Mouse (Mus musculus): Measurements from ENCODE around the gene Cdh13.
"Not testable (repeated sequence)": the region's sequence is repeated elsewhere in the genome, so short reads cannot be mapped to it uniquely, and the experiment has no call there.

The Cdh13 gene

DNA sequence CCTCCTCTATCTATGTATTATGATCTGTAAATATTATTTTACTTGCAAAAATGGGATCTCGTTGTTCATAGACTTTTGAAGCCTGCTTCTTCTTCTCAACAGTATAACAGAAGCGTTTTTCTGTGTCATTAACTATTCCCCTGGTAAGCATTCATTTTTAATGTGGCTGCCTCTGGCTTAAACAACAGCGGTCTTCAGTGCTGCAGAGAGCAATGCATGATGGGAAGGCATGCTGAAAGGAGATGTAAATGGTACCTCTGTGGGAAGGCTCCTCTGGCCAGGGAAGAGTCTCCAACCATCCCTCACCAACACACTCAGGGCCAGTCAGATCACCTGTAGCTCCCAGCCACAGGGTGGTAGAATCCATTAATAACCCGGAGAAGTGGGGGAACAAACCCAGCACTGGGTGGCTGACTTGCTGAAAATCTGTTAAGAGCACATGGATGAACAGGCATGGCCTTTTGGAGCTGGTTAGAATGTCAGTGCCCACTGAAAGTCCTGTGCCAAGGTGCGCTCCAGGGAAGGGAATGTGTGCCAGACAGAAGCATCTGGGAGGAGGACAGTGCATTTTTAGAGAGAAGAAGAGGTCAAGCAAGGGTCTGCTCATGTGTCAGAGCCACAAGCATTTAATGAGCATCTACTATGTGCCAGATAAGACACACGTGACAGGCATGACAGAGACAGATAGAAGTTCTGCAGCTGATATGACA lies 893.8 kb downstream of the Cdh13 start:
- in situ Hi-C loops (cut with MboI; ENCODE audit: low sequenced_read_pairs), result no loop called here

DNA sequence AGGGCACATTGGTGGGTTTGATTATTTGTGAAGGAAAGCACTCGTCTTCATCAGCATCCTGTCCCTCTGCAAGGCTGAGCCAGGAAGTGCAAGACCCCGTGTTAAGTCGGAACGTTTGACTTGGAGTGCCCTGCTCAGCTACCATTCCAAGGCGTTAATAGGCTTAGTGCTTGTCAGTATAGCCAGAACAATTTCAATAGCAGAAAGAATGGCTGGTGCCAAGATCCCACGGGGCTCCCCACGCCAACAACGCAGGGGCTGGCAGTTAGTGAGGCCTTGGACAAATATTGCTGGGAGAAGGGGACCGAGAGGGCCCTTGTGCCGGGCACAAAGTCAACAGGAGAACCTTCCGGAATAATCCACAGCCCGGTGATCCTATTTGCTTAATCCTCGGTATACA lies 897.1 kb downstream of the Cdh13 start:
- in situ Hi-C loops (cut with MboI; ENCODE audit: low sequenced_read_pairs), result no loop called here

DNA sequence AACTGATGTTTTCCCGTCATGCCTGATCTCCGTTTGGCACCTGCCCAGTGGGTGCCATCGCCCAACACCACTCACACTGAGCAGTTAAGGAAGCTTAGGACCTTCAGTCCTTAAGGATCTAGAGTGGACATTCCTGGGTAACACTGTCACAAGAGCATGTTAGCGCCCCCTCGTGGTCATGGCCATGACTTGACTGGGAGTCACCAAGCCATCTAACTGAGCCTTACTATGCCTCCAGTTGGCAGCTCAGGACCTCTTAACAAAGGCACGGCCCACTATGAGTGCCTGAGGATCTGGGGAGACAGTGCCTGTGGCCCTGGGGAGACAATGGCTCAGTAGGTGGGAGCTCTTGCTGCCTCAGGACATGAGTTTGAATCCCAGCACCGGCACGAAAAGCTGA lies 912.2 kb downstream of the Cdh13 start:
- in situ Hi-C loops (cut with MboI; ENCODE audit: low sequenced_read_pairs), result no loop called here

DNA sequence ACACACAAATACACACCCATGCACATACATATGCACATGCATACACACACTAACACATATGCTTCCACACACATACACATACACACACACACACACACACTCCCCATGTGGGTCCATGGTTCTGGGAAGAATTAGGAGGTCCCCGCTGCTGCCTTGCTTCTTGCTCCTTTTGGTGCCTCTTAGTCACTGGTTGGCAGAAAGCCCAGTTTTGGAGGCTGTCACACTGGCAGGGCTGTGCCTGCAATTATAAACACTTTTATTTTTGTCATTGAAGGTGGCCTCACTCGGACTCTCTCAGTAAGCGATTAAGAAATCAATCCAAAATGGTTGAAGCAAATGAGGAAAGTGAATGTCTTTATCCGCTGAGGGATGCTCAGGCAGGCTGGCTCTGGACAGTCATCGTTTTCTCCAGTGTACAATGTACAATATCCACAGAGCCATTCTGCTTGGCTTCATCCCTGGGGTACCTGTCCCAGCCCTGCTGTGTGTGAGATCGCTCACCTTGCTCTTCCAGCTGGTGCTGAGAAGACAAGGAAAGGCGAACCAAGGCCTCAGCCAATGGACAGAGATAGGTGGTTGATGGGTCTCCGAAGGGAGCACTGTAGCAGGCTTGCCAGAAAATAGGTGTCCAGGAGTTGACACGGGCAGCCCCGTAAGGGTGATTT lies 913.1 kb downstream of the Cdh13 start:
- in situ Hi-C loops (cut with MboI; ENCODE audit: low sequenced_read_pairs), result no loop called here

DNA sequence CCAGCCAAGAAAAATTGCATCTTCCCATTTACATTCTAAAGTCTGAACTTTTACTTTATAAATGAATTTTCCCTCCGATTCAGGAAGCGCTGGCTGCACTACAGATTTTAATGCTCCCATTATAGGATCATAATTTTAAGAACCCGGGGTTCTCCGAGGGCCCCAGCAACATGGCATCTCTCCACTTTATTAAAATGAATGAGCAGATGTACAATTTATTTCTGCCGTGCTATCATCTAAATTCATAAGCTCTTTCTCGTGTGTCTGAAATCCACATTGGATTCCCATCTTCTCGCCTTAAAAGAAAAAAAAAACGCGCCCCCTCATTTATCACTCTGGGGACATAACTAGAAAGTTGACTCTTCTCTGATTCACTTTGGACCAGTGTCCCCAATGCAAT lies 925.0 kb downstream of the Cdh13 start:
- in situ Hi-C loops (cut with MboI; ENCODE audit: low sequenced_read_pairs), result no loop called here

DNA sequence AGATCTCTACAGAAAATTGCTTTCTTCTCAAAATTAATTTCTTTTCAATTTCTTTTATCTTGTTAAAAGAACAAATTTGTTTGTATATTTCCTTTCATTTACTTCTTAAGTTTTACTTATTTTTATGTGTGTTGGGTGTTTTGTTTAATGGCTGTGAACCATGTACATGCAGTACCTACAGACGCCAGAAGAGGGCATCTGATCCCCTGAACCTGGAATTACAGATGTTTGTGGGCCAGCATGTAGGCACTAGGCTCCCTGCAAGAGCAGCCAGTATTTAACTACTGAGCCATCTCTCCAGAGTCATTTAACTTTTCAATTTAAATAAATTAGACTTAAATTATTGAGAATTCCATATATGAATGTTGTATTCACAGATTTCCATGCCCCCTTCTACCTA lies 941.0 kb downstream of the Cdh13 start:
- in situ Hi-C loops (cut with MboI; ENCODE audit: low sequenced_read_pairs), result no loop called here

DNA sequence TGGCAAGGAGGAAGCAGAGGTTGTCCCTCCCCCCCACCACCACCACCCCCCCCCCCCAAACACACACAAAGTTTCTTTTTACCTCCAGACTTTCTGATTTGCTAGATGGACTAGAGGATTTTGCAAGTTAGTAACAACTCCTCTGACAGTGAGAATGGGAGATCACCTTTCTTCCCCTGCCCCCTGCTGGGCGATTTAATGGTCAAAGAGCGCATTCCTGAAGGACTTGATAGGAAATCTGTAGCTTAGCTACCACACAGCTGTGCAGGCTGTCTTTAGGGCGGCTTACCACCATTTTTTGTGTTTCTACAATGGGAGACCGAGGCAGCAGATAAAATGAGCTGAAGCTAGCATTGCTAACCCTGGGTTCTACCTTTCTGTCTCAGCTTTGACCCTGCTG lies 961.6 kb downstream of the Cdh13 start:
- in situ Hi-C loops (cut with MboI; ENCODE audit: low sequenced_read_pairs), result no loop called here

DNA sequence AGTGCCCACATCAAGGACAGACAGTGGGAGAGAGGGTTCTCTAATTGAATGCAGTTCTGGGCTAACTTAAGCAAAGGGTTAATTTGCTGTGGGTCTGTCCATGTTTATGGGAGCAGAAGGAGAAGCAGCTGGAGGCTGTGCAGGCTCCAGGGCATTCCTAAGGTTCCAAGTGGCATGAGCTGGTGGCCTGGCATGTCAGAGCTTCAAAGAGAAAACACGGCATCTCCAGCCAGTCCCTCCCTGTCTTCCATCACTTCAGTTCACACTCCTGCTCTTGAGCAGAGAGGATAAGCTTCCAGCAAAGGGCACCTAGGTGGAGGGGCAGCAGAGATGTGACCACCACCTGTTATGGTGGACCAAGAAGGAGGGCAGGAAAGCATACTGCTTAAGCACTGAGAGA lies 962.1 kb downstream of the Cdh13 start:
- in situ Hi-C loops (cut with MboI; ENCODE audit: low sequenced_read_pairs), result no loop called here

DNA sequence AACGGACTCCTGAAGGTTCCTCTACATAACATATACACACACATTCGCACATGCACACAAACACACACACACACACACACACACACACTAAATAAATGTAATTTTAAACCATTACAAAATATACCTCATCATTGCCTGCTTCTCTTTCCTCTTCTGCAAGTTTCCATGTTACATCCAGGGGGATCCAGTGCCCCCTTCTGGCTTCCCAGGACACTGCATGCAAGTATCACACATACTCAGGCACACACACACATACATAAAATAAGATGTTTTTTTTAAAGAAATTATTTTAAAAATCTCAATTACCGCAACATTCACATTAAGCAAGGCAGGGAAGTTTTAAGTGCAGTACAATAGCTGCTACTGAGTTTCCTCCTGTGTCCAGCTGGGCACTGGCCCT lies 970.8 kb downstream of the Cdh13 start:
- in situ Hi-C loops (cut with MboI; ENCODE audit: low sequenced_read_pairs), result no loop called here

DNA sequence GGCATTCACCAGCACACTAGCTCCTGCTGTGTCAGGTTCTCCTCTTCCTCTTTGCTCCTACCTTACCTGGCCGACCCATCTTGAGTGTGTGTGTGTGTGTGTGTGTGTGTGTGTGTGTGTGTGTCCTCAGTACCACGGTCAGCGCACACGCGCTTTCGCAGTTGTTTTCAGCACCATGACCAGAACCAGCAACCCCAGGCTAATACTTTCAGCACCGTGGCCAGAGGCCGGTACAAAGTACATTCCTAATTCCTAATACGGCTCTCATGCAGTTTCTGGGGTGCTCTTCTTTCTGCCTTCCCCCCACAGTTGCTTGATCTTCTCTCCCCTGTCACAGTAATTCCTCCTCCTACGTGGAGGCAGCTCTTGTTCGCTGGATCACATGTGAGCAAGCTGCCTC lies 975.1 kb downstream of the Cdh13 start:
- in situ Hi-C loops (cut with MboI; ENCODE audit: low sequenced_read_pairs), result no loop called here

DNA sequence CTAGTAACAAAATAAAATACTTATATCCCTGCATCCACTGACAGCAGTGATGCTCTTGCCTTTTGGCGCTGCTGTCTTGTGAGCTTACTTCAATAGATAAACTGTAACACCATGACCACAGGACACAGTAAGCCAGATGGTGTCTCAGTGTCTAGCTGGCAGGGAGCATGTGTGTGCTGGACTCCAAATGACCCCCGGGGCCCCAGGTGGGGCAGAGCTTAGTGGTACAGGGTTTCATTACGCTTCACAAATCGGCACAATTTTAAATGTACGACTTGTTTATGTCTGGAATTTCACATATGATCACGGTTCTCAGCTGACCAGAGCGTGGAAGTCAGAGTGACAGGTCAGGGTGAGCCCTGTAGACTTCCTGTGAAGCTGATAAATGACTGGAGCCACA lies 980.2 kb downstream of the Cdh13 start:
- in situ Hi-C loops (cut with MboI; ENCODE audit: low sequenced_read_pairs), result no loop called here

DNA sequence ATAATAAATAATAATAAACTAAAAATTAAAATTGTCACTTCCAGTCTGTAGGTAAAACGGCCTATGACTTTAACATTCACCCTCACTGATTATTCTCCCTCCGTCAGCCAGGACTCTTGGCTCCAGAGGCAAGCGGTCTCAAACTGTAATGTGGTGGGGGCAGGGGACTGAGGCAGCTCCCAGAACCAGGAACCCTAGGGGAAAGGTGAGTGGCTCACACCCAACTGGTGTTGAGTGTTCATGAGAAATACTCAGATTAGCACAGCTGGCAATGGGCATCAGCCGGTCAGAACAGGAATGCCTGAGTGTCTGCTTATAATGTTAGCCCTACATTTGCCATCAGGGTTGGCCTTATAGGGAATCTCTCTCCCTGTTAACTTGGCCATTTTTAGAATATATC lies 982.8 kb downstream of the Cdh13 start:
- in situ Hi-C loops (cut with MboI; ENCODE audit: low sequenced_read_pairs), result no loop called here

DNA sequence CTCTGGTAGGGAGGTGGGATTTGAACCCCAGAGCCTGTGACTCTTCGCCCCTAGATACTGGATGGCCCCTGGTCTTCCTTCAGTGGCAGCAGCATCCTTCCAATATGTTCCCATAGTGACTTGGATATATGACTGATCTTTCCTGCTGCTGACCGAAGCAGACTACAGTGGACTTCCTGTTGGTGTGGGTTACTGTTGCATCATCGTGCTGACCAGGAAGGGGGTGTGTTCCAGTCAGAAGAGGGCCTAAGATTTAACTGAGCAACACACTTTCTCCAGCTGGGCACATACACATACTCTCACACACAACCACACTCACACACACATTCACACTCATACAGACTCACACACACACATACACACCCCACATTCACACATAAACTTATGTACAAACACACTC lies 986.0 kb downstream of the Cdh13 start:
- in situ Hi-C loops (cut with MboI; ENCODE audit: low sequenced_read_pairs), result no loop called here

DNA sequence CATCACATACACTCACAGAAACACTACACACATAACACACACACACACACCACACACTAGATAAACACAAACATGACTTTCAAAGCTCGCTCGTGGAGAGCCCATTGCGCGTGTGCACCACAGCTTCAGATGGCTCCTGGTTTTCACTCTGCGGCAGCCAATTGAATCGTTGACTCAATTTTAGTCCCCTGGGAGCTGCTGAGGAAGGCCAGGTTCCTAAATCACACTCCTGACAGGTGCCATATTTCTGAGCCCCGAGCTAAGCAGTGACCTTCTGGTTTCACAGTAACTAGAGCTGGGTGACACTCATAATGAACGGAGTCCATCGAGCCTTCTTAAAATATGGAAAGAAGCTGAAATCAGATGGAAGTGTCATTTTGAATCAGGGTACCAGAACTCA lies 986.8 kb downstream of the Cdh13 start:
- in situ Hi-C loops (cut with MboI; ENCODE audit: low sequenced_read_pairs), result no loop called here

DNA sequence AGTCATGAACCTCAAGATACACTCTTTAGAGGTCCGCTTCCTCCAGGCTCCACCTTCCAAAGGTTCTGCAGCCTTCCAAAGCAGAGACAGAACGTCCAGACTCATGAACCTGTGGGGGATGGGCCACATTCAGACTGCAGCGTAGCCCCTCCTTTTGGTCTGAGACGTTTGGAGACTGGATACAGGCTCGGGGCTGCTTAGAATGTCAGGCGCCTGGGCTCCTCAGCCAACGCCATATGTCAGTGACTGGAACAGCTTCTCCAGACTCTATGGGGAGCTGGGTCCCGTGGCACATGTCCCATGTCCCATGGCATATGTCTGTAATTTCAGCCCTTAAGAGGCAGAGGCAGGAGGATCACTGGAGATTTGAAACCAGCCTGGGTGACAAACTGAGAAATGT lies 989.4 kb downstream of the Cdh13 start:
- in situ Hi-C loops (cut with MboI; ENCODE audit: low sequenced_read_pairs), result no loop called here

DNA sequence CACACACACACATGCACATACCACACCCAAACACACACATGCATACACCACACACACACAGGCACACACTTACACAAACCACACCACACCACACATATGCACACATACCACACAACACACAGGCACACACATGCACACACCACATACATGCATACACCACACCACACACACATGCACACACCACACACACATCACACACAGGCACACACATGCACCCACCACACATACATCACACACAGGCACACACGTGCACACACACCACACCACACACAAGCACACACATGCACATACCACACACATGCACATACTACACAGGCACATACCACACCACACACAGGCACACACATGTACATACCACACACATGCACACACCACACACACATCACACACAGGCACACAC lies 991.9 kb downstream of the Cdh13 start:
- in situ Hi-C loops (cut with MboI; ENCODE audit: low sequenced_read_pairs), result no loop called here

DNA sequence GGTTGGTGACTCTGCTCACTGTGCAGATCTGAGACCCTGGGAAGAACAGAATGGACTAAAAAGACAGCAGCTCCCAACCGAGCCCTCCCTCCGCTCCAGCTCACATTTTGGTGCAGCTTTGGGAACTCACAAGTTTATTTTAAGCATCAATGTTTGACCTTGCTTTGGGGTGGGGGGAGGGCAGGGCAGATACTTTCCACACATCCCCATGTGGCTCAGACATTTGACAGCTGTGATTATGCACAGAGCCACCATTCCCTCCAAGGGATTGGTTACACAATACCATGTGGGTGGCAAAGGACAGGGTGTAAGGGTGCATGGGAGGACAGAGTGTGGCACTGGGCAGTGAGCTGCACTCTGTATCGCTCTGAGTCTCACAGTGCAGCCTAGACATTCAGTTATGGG lies 993.5 kb downstream of the Cdh13 start:
- in situ Hi-C loops (cut with MboI; ENCODE audit: low sequenced_read_pairs), result no loop called here

DNA sequence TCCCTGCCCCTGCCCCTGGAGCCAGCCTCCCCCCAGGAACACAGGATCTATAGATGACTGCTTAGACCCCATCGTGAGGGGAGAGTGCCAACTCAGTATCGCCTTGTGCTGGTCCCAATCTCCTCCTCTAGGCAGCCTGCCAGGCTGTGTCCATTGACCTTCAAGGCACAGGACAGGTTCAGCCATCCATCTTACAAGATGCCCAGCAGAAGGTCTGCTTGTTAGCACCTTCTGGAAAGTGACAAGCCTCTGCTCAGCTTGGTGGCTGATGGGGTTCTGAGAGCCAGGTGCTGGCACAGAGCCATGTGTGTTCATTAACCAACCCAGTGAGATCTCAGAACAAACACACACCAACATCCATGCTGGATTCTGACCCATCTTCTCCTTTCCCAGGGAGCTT lies 998.2 kb downstream of the Cdh13 start:
- in situ Hi-C loops (cut with MboI; ENCODE audit: low sequenced_read_pairs), result no loop called here

DNA sequence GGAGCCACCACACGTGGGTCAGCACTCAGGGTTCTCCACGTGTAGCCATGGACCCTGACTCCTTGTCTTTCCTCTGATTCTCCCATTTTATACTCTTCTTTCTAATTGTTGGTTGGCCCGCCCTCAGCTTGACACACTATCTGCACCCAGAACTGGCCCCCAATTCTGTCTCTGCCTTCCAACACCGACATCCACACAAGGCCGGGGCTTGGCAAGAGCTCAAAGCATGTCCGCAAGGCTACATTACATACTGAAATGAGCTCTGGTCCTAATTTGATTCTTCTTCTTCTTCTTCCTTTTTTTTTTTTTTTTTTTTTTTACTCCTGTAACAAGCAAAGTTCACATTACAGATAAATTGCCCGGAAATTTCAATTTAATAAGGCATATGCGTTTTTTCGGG lies 1001.0 kb downstream of the Cdh13 start:
- in situ Hi-C loops (cut with MboI; ENCODE audit: low sequenced_read_pairs), result no loop called here

DNA sequence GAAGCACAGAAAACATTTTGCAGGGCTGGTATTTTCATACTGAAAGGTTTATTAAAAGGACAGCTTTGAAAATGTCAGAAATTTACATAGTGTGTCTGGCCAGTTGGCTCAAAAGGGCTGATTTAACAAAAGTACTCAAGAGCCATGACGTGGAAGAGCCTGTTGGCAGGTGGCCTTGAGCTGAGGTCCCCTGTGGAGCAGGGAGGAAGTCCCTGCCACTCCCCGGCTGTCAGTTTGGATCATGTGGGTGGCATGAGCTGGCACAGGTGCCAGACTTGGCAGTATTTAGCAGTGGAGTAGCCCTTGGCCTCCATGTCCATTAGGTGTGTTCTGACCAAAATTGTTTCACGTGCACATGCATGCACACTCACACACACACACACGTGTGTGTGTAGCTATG lies 1001.4 kb downstream of the Cdh13 start:
- in situ Hi-C loops (cut with MboI; ENCODE audit: low sequenced_read_pairs), result no loop called here

DNA sequence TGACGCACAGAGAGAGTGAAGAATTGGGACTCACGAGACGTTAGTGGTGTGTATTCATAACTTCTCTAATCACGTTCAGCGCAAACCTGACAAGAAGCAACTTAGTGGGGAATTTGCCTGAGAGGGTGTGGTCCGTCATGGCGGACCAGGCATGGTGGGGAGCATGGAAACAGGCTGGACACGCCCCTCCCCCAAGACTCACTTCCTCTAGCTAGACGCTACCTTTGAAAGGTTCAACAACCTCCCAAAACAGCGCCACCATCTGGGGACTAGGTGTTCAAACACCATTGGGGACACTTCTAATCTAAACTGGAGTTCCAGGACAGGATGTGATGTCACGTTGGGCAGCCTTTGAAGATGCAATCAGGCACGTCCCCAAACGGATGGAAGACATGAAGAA lies 1011.9 kb downstream of the Cdh13 start:
- in situ Hi-C loops (cut with MboI; ENCODE audit: low sequenced_read_pairs), result no loop called here

DNA sequence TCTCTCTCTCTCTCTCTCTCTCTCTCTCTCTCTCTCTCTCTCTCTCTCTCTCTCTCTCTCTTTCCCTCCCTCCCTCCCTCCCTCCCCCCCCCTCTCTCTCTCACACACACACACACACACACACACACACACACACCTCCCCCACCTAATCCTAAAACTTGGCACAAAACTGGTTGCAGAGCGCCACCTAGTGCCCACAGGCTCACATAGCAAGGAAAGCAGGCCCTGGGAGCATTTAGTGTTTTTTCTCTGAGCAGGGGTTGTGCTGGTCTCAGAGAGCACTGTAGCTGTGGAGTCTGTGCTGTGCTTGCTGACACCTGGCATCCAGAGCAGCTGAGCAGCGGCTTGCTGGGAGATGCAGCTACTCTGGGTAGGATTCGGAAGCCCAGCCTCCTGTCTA lies 1014.2 kb downstream of the Cdh13 start:
- in situ Hi-C loops (cut with MboI; ENCODE audit: low sequenced_read_pairs), result not testable (repeated sequence)

DNA sequence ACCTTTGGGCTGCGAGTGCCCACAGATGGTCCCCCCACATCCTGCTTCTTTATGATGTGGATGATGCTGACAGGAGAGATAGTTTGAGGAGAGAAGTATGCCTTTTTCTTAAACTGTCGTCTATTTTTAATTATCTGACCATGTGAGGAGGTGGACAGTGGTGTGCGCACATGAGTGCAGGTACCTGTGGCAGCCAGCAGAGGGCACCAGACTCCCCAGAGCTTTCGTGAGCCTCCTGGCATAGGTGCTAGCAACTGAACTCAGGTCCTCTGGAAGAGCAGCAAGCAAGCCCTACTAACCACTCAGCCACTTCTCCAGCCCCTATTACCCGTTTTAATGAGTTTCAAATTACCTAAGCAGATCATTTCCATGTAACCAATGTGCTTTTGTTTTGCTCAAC lies 1016.8 kb downstream of the Cdh13 start:
- in situ Hi-C loops (cut with MboI; ENCODE audit: low sequenced_read_pairs), result no loop called here
